Mouse (Mus musculus): ENCODE measurements at regions not wholly inside any gene's neighbourhood (a gene's known extent, or its start where the extent isn't known, plus 50 kb on each side); places are given as distances from the start of the nearest gene placed in this dataset.
A peak's percentile ranks its signal among the peaks of the same experiment; 100 is the strongest.
"Not testable (repeated sequence)": the region's sequence is repeated elsewhere in the genome, so short reads cannot be mapped to it uniquely, and the experiment has no call there.

DNA sequence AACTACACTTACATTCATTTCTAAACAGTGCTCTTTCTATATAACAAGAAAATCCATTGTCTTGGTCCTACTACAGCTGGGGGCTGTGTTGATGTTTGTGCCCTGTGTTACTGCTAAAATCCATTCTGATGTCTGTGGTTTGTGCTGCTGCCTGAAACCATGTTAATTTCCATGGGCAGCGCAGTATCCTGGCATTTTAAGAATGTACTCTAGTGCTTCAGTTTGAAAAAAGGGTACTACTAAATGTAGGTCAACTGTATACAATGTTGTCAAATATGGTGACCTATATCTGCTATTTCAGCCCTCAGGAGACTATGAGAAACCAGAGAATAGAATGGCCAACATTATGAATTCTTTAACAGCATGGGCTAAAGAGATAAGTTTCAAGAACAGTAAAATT, 1052.2 kb downstream of the Hace1 start:
- H3K4me1 ChIP-seq, result no peaks in the 10 kb centered on the region

DNA sequence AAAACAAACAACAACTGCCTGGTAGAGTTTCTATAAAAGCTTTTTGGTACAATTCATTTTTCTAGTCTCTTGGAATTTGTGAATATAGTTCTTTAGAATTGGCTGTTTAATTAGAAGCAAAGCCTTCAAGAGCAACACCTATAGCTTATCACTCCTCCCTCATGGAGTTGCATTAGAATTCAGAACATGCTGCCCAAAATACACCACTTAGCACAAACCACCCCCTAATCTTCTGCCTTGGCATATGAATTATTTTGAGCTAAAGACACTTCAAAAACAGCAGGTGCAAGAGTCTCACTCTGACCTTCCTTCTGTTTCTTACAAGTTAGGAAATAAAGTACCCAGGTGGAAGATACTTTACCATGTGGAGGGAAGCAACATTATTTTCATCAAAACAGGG, 1085.4 kb downstream of the Hace1 start:
- no peaks in the 10 kb centered on the region for H3K27me3 ChIP-seq
- H3K4me3 ChIP-seq, result no peak overlapping the region
- no peak overlapping the region for H3K27ac ChIP-seq
- no peak overlapping the region for H3K4me2 ChIP-seq
- no peak overlapping the region for H3K9ac ChIP-seq
- ATAC-seq (ENCODE audit: borderline replicate concordance, extremely low read depth, low FRiP score, low TSS enrichment), result no peak
- no peaks in the 10 kb centered on the region for H3K9me3 ChIP-seq
- H3K36me3 ChIP-seq, result no peaks in the 10 kb centered on the region
- no peaks in the 10 kb centered on the region for H3K4me1 ChIP-seq

More for the DNA sequence above, 1052.2 kb downstream of the Hace1 start:
- Histone ChIP-seq H3K36me3 (no peaks in the 10 kb centered on the region), H3K9me3 (no peaks in the 10 kb centered on the region), H3K27ac (no peak overlapping the region), H3K4me3 (no peak overlapping the region), H3K27me3 (no peaks in the 10 kb centered on the region), H3K4me2 (no peak overlapping the region), H3K9ac (no peak overlapping the region)
- WGBS, result 84% methylated on average over 1 of the region's 1 CpGs
- ATAC-seq (ENCODE audit: borderline replicate concordance, extremely low read depth, low FRiP score, low TSS enrichment), result no peak

DNA sequence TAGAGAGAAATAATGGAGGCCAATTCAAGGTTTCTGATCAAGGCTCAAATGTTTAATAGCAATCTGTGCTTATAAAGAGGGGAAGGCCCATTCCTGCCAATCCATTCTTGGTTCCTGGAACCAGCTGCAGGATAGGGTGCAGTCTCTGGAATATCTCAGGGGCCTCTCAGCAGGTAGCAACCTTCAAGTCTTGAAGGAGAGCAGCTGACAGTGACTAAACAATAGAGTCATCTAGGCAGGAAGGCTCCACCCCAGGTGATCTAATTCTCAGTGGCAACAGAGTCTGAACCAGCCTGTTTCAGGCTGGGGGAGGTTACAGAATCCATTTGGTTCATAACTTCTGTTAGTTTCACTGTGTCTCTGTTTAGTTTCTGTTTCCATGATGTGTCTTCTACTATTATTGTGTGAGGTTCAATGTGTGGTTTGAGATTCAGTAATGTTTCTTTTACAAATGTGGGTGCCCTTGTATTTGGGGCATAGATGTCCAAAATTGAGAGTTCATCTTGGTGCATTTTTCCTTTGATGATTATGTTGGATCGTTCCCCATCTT, 1112.3 kb downstream of the Hace1 start:
- WGBS, result 86% methylated on average over 1 of the region's 1 CpGs
- H3K9me3 ChIP-seq, result not testable (repeated sequence)

GRCm38 (mm10) chr10:46692661-46693060, 1115.0 kb downstream of the Hace1 start:
- Histone ChIP-seq H3K9ac (no peak overlapping the region), H3K9me3 (no peaks in the 10 kb centered on the region), H3K4me1 (no peaks in the 10 kb centered on the region), H3K4me3 (no peak overlapping the region), H3K36me3 (no peaks in the 10 kb centered on the region), H3K4me2 (no peak overlapping the region), H3K27me3 (no peaks in the 10 kb centered on the region), H3K27ac (no peak overlapping the region)
- 68% methylated on average over 3 of the region's 3 CpGs for WGBS
- ATAC-seq (ENCODE audit: borderline replicate concordance, extremely low read depth, low FRiP score, low TSS enrichment), result no peak

More for the DNA sequence above, 1112.3 kb downstream of the Hace1 start:
- H3K4me1 ChIP-seq; H3K4me2 ChIP-seq; H3K27me3 ChIP-seq; H3K27ac ChIP-seq; H3K36me3 ChIP-seq; ATAC-seq (ENCODE audit: borderline replicate concordance, extremely low read depth, low FRiP score, low TSS enrichment); H3K9ac ChIP-seq; H3K4me3 ChIP-seq: not testable (repeated sequence)

DNA sequence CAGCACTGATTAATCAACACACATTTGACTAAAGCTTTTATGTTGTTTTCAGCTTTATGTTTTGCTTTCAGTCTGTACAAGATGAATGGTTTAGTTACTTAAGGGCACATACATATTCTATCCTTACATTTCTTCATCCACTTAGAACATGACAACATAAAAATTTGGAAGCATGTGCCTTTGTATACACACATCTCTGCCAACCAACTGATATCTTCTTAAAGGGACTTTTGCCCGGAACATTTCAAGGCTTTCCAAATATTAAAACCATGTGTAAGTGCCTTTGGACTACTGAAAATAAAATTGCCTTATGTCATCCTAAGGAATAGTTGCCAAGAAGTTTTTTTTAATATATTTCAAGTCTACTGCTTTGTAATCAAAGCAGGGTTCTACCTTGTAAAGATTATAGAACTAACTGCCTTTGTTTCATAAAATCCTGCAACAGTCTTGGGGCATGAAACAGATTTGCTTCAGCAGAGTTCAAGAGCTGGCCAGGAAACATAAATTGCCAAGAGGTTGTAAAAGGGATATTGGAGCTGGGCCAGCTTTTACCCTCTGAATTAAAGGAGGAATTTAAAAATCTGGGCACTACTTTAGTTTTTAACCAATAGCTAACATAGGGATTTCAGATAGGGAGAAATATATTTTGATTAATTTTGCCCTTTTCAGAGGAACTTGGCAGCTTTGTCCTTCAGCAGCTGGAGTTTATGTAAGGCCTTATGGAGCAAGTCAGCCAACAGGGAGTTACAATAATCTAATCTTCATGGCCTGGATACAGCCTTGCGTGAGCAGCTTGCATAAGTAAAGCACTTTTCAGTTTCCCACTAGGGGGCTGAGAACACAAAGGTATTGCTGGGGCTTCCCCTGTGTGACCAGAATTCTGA, 1120.0 kb downstream of the Hace1 start:
- no peaks in the 10 kb centered on the region for H3K27me3 ChIP-seq
- H3K9ac ChIP-seq, result no peak overlapping the region
- H3K27ac ChIP-seq, result no peak overlapping the region
- no peaks in the 10 kb centered on the region for H3K4me1 ChIP-seq
- no peaks in the 10 kb centered on the region for H3K36me3 ChIP-seq
- H3K9me3 ChIP-seq, result no peaks in the 10 kb centered on the region
- H3K4me3 ChIP-seq, result no peak overlapping the region
- no peak overlapping the region for H3K4me2 ChIP-seq
- peak; percentile 85; the same call in 1 of the 2 replicates for ATAC-seq (ENCODE audit: borderline replicate concordance, extremely low read depth, low FRiP score, low TSS enrichment)
- WGBS, result 29% methylated on average over 2 of the region's 2 CpGs

DNA sequence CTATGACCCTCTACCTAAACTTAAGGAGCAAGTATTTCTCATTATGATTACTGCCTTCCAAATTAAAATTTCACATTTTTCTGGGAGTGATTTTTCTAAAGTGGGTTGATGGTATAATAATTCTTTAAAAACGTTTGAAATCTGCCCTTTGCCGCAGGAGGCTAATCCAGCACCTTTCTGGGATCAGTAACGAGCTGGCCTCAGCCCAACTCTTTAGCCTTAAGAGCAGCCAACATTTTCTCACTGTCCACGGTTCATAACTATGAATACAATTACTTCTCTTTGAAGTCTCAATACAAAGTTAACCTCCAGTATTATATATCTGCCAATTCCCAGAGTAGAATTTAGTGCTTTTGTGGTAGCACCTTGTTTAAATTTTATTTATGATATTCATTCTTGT, 1123.6 kb downstream of the Hace1 start:
- Histone ChIP-seq H3K4me1 (no peaks in the 10 kb centered on the region), H3K4me2 (no peak overlapping the region), H3K9ac (no peak overlapping the region), H3K36me3 (no peaks in the 10 kb centered on the region), H3K9me3 (no peaks in the 10 kb centered on the region), H3K4me3 (no peak overlapping the region), H3K27me3 (no peaks in the 10 kb centered on the region), H3K27ac (no peak overlapping the region)
- ATAC-seq (ENCODE audit: borderline replicate concordance, extremely low read depth, low FRiP score, low TSS enrichment), result no peak
- 59% methylated on average over 4 of the region's 4 CpGs for WGBS

DNA sequence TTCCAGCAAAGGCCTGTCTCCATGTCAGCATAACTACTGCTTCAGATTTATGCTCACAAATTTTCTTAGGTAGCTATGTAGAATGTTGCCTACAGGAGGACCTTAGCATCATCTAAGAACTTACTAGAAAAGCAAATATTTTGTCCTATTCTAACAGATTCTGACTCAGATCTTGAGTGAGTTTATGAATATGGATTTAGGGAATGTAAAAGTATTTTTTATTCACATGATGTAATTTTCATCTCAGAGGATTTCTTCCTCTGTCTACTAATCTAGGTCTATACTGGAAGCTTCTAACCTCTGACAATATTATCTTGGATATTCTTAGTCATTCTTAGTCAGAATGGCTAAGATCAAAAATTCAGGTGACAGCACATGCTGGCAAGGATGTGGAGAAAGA, 1130.4 kb downstream of the Hace1 start:
- not testable (repeated sequence) for H3K4me3 ChIP-seq; H3K27ac ChIP-seq; H3K9me3 ChIP-seq; H3K27me3 ChIP-seq; H3K36me3 ChIP-seq; H3K4me1 ChIP-seq; ATAC-seq (ENCODE audit: borderline replicate concordance, extremely low read depth, low FRiP score, low TSS enrichment); H3K9ac ChIP-seq; H3K4me2 ChIP-seq

DNA sequence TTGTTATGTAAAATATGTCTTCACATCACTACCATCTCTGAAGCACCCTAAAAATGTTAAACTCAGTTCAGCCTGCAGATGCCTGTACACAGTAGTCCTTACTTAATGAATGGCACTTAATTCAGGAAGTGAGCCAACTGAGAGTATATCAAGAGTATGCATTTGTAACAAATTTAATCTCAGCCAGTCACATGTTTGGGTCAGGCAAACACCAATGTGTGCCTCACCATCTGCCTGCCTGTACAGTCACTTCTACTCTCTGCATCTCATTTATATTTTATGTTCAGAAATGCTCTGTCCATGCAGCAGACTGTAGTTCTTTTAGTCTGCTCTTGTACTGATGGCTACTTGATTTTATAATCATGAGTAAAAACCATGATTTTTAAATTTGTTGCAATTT, 1135.1 kb downstream of the Hace1 start:
- H3K4me3 ChIP-seq, result no peak overlapping the region
- no peak overlapping the region for H3K27ac ChIP-seq
- no peaks in the 10 kb centered on the region for H3K4me1 ChIP-seq
- no peaks in the 10 kb centered on the region for H3K36me3 ChIP-seq
- no peaks in the 10 kb centered on the region for H3K27me3 ChIP-seq
- ATAC-seq (ENCODE audit: borderline replicate concordance, extremely low read depth, low FRiP score, low TSS enrichment), result no peak
- H3K9me3 ChIP-seq, result no peaks in the 10 kb centered on the region
- H3K9ac ChIP-seq, result no peak overlapping the region
- H3K4me2 ChIP-seq, result no peak overlapping the region

GRCm38 (mm10) chr10:46718349-46719087, 1140.9 kb downstream of the Hace1 start:
- H3K27ac ChIP-seq, result no peak overlapping the region
- no peaks in the 10 kb centered on the region for H3K27me3 ChIP-seq
- no peak for ATAC-seq (ENCODE audit: borderline replicate concordance, extremely low read depth, low FRiP score, low TSS enrichment)
- 65% methylated on average over 2 of the region's 2 CpGs for whole genome bisulfite sequencing
- H3K4me2 ChIP-seq, result no peak overlapping the region
- H3K4me3 ChIP-seq, result no peak overlapping the region
- no peaks in the 10 kb centered on the region for H3K36me3 ChIP-seq
- no peak overlapping the region for H3K9ac ChIP-seq
- no peaks in the 10 kb centered on the region for H3K9me3 ChIP-seq
- no peaks in the 10 kb centered on the region for H3K4me1 ChIP-seq

GRCm38 (mm10) chr10:46719088-46719469, 1141.5 kb downstream of the Hace1 start:
- H3K27ac ChIP-seq, result no peak overlapping the region
- no peak overlapping the region for H3K4me3 ChIP-seq
- no peak overlapping the region for H3K4me2 ChIP-seq
- H3K9ac ChIP-seq, result no peak overlapping the region
- no peaks in the 10 kb centered on the region for H3K9me3 ChIP-seq
- no peaks in the 10 kb centered on the region for H3K27me3 ChIP-seq
- WGBS, result 72% methylated on average over 2 of the region's 2 CpGs
- ATAC-seq (ENCODE audit: borderline replicate concordance, extremely low read depth, low FRiP score, low TSS enrichment), result no peak
- H3K36me3 ChIP-seq, result no peaks in the 10 kb centered on the region
- H3K4me1 ChIP-seq, result no peaks in the 10 kb centered on the region

- no peak overlapping the region for H3K27ac ChIP-seq
- 53% methylated on average over 2 of the region's 2 CpGs for WGBS
Observed at GRCm38 (mm10) chr10:46723666-46724065, 1146.0 kb downstream of the Hace1 start.

DNA sequence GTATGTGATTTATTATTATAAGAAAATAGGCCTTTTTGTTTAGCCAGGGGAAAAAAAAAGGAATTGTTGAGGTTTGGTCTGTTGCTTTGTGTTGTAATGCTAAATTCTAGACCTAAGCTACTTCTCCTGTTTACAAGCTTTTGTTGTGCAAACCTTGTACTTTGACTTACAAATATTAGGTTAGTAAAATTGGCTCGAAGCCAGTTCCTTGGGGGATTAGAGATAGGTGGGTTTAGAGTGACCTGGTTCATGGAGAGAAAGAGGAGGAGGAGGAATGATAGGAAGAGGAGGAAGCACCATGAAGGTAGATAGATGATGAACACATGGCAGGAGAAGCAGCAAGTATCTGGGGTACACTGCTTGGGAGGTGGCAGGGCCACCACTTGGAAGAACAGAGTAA, 1153.0 kb downstream of the Hace1 start:
- ATAC-seq (ENCODE audit: borderline replicate concordance, extremely low read depth, low FRiP score, low TSS enrichment), result no peak
- Histone ChIP-seq H3K4me1 (no peaks in the 10 kb centered on the region), H3K27me3 (no peaks in the 10 kb centered on the region), H3K4me2 (no peak overlapping the region), H3K27ac (no peak overlapping the region), H3K9ac (no peak overlapping the region), H3K36me3 (no peaks in the 10 kb centered on the region), H3K4me3 (no peak overlapping the region), H3K9me3 (no peaks in the 10 kb centered on the region)
- WGBS, result 29% methylated on average over 1 of the region's 1 CpGs

More at GRCm38 (mm10) chr10:46723666-46724065, 1146.0 kb downstream of the Hace1 start:
- no peak overlapping the region for H3K4me2 ChIP-seq
- no peak for ATAC-seq (ENCODE audit: borderline replicate concordance, extremely low read depth, low FRiP score, low TSS enrichment)
- H3K27me3 ChIP-seq, result no peaks in the 10 kb centered on the region
- H3K4me3 ChIP-seq, result no peak overlapping the region
- H3K9me3 ChIP-seq, result no peaks in the 10 kb centered on the region
- H3K4me1 ChIP-seq, result no peaks in the 10 kb centered on the region
- H3K9ac ChIP-seq, result no peak overlapping the region
- H3K36me3 ChIP-seq, result no peaks in the 10 kb centered on the region
